Mouse (Mus musculus): ENCODE measurements around the gene Stub1.
"Not testable (repeated sequence)": the region's sequence is repeated elsewhere in the genome, so short reads cannot be mapped to it uniquely, and the experiment has no call there.

The Stub1 gene

DNA sequence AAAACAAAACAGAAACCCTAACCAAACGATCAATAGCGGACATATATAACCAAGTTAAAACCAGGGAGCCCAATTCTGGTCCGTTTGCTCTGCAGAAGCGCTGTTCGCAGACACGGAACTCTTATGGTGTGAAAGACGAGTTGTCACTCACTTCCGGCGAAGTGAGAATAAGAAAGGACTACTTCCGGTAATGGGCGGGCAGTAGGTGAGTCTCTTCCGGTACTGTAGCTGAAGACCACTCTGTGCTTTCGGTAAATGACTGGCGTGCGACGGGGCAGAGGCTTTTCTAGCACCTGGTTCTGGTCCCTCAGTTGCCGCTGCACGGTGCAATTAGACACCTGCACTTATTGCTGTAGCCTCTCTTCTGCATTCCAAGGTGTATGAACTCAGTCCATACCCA lies 9.8 kb downstream of the Stub1 start, which contains the start of gene Wdr24:
Wdr24 (plus strand) TSS at position 176 of the 400 bp plus-strand sequence.
- DNase-seq (ENCODE audit: low spot score) = peak; percentile 93

DNA sequence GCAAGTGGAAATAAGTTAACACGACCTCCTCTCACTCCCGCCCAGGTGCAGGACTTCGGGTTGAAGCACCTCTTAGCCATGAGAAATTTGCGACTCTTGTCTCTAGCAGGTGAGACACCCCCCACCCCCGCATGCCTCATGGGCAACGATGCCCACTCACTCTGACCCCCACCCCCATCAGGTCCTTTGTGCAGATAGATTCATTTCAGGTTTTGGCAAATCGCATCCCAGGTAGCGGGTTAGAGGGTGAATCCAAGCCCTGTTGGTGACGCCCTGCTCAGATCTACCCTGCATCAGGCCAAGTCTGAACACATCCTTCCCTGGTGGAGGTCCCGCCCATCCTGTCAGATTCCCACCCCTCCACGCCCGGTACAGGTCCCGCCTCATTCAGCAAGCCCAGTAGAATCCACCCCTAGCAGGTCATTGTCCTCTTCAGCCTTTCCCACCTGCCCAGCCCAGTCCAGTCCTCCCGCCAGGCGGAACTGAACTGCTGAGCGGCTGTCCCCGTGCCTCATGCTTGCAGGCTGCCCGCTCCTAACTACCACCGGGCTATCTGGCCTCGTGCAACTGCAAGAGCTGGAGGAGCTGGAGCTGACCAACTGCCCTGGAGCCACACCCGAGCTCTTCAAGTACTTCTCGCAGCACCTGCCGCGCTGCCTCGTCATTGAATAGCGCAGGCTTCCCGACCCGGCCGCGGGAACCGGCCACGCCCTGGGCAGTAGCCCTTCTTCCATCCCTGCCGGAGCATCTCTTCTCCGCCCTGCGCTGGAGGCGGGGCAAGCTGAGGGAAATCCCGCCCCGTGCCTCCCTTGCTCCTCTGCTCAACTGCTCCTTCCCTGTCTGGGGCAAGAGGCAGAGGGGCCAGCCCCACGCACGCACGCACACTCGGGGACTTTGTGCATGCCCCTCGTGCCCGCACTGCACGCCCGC lies 14.1 kb downstream of the Stub1 start:
- DNase-seq (ENCODE audit: low spot score) = no peak

DNA sequence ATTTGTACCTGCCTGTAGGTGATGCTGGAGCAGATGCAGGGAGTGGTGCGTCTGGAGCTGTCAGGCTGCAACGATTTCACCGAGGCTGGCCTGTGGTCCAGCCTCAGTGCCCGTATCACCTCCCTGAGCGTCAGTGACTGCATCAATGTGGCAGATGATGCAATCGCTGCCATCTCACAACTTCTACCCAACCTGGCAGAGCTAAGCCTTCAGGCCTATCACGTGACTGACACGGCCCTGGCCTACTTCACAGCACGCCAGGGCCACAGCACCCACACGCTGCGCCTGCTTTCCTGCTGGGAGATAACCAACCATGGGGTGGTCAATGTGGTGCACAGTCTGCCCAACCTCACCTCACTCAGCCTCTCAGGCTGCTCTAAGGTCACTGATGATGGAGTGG lies 15.5 kb downstream of the Stub1 start:
- no peak for DNase-seq (ENCODE audit: low spot score)

DNA sequence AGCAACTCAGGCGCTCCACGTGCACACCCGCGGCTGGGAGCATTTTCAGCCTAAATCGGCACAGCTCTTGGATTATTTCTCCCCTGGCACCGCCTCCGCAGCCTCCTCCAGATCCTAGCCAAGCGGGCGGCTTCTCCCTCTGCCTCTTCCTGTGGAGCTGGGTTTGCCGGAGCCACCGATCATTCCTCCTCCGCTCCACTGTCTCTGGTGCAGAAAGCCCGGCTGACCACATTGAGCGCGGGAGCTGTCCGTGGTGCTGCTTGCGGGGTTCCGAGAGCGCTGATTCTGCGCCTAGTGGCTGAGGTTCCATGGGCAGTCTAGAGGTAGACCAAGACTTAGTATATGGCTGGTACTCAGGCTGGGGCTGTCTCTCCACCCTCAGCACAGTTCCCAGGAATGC lies 19.7 kb downstream of the Stub1 start:
- peak; percentile 66 for DNase-seq (ENCODE audit: low spot score)

- no peak for DNase-seq (ENCODE audit: low spot score)
These were observed 22.3 kb downstream of the Stub1 start for GRCm38 (mm10) chr17:25810890-25811289.

- no peak for DNase-seq (ENCODE audit: low spot score)
These were observed 23.4 kb downstream of the Stub1 start for GRCm38 (mm10) chr17:25809606-25810340.

DNA sequence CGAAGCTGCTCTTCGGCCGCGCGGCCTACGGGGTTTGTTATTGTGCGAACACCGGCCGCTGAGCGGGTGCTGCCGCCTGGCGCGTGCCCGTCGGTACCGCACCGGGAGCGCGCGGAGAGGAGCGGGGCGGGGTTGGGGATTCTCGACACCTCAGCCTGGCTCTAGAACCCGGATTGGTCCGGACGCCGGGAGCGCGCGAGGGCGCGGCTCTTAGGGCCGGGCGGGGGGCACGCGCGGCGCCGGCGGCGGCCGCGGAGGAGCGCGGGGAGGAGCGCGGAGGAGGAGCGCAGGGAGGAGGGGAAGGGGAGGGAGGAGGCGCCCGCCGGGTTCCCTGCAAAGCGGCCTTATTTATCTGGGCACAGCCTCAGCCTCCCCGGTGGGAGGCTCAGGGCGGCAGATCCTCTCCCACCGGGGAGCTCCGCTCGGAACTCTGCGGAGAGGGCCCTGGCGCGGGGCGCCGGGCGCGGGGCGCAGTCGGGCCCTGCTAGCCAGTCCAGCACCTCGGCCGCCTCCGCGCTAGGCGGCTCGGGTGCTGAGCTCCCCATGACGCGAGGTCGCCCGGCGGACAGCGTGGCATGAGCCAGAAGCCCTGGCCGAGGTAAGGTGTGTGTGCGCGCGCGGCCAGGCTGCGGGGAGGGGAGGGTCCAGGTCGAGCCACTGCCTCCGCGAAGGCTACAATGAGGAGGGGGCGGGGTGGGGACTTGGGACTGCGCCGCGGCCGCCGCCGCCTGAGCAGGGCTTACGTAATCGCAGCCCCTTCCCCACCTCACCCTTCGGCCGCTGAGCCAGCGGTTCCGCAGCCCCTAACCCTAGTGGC lies 24.2 kb downstream of the Stub1 start, which contains the start of gene Fbxl16:
Fbxl16 (plus strand) TSS at position 297 of the 817 bp plus-strand sequence.
- no peak for DNase-seq (ENCODE audit: low spot score)

DNA sequence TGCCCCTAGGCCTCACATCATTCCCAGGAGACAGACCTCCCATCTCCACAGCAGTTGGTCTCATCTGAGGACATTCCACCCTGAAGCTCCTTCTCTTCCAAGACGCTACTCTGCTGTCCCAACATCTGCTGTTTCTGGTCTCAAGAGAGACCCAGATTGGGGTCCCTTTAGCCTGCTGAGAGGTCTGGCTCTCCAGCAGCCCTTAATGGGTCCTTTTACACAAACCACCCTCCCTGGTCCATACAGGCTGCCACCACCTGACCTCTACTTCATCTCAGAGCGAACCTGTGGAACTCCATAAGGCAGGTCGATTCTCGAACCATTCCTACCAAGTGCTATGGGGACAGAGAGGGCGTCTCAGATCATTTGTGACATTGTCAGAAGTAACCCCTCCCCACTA lies 25.2 kb downstream of the Stub1 start:
- no peak for DNase-seq (ENCODE audit: low spot score)

DNA sequence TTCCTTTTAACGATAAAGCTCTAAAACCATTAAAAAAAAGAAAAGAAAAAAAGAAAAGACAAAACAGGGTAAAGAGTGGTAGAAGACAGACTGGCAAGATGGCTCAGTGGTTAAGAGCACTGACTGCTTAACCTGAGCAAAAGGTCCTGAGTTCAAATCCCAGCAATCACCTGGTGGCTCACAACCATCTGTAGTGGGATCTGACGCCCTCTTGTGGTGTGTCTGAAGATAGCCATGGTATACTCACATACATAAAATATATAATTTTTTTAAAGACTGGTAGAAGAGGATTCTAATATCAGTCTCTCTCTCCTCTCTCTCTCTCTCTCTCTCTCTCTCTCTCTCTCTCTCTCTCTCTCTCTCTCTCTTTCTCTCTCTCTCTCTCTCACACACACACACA lies 25.8 kb downstream of the Stub1 start:
- not testable (repeated sequence) for DNase-seq (ENCODE audit: low spot score)

DNA sequence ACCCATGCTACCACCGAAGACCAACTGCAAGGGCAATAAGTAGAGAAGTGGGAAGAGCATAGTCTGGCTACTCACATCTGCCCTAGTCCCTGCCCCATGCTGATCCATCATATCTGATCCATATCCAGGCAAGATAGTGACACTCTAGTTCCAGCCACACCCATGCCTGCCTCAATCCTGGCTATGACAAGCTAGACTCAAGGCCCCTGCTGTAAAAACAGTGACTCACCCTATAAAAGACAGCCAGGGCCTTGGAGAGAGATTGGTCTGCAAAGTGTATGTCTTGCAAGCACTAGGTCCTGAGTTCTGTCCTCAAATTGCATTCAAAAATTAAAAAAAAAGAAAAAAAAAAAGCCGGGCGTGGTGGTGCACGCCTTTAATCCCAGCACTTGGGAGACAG lies 26.7 kb downstream of the Stub1 start:
- no peak for DNase-seq (ENCODE audit: low spot score)

DNA sequence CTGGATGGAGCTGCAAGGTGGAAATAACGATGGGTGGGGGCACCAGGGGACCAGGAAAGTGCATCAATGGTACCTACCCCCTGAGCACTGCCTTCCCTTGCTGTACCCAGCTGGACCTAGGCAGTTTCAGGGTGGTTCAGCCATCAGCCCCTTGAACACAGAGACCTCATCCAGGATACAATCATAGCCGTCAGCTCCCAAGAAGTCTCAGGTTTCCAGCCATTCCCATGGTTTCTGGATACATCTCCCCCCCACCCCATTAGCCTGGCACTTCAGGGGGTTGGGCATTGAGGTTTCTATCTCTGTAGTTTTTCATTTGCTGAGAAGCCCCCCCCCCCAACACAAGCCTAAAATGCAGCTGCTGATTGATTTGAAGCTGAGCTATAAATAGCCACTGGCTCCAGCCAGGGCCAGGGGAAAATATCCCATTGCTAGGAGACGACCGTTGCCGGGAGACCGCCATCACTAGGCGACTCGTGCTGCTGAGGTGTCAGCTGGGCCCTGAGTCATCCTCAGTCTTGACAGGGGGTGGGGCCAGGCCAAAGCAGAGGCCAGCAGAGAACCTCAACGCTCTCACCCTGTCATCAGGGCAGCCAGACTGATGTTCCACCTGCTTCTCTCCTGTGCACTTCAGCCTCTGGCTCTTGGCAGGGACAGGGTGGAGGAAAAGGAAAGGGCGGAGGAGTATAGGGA lies 30.2 kb downstream of the Stub1 start:
- no peak for DNase-seq (ENCODE audit: low spot score)

DNA sequence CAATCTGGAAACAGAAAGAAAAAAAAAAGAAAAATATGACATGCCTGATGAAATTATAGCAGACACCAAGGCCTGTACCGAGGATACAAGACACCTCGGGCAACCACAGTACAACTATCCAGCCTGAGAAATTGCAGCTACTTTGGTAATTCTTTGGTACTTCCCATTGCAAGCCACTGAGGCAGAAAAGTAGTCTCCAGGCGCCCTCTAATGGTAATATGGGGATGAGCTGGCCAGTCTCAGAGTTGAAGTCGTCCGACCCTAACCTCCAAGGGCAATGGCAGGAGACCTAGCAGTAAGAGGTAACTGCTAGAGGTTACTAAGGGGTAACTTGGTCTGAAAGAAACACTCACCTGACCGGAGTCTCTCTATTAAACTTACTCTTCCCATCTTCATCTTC lies 32.2 kb downstream of the Stub1 start:
- peak; percentile 88 for DNase-seq (ENCODE audit: low spot score)

GRCm38 (mm10) chr17:25796951-25797369 lies 36.2 kb downstream of the Stub1 start, which contains the start of gene Metrn:
Gene Metrn, minus strand, starts transcription at chr17:25797136.
- peak; percentile 78 for DNase-seq (ENCODE audit: low spot score)

- peak; percentile 32 for DNase-seq (ENCODE audit: low spot score)
These were observed 36.9 kb downstream of the Stub1 start for GRCm38 (mm10) chr17:25796211-25796771.

GRCm38 (mm10) chr17:25795609-25796092 lies 37.6 kb downstream of the Stub1 start, which contains the start of gene AC134908.4:
Gene AC134908.4, minus strand, starts transcription at chr17:25795659.
- peak; percentile 92 for DNase-seq (ENCODE audit: low spot score)

DNA sequence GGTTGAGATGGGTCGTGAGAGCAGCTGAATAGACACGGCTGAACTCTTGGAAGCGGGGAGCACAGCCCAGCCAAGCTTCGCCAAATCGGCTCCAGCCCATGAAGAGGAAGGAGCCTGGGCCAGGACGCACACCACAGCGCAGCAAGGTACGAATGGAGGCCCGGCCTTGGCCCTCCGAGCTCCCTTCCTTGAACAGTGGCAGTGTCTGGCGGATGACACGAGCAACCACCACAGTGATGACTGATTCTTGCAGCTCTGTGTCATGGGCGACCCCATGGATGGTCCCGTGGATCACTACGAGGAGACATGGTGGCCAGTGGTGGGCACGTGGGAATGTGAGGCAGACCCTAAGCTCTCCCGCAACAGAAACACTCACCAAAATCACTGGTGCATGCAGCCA lies 38.2 kb downstream of the Stub1 start:
- DNase-seq (ENCODE audit: low spot score) = no peak

GRCm38 (mm10) chr17:25794197-25794596 lies 39.0 kb downstream of the Stub1 start:
- DNase-seq (ENCODE audit: low spot score) = no peak

- DNase-seq (ENCODE audit: low spot score) = peak; percentile 80
These were observed 40.6 kb downstream of the Stub1 start, which contains the start of gene Fam173a for GRCm38 (mm10) chr17:25792615-25793014. Gene Fam173a, minus strand, starts transcription at chr17:25792901.

DNA sequence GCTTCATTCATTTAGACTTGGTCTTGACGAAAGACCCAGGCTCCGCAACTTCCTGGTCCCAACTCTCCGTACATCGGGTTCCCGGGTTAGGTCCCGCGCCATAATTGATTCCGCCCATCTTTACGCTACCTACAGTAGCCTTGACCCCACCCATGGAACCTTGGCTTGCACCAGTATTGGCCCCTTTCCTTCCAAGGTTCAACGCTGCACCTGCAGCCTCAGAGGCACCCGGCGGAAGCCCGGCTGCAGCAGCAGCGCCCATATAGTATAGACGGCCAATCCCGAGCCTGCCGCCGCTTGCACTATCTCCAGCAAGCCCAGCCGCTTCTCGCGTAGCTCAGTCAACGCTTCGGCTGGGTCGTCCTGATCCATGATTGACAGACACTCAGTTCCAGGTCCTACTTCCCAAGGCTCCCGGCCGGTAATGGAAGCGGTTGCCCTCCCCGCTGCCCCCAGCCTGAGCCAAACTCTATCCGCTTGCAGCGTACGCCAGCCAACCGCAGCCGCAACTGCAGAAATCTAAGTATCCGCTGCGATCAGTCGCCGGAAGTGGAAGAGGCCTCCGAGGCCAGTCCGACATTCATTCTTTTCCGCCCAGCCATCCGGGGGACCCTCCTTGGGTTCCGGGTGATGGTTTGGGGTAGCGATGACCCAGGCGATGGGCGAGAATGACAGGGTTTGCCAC lies 41.2 kb downstream of the Stub1 start:
- peak; percentile 89 for DNase-seq (ENCODE audit: low spot score)

DNA sequence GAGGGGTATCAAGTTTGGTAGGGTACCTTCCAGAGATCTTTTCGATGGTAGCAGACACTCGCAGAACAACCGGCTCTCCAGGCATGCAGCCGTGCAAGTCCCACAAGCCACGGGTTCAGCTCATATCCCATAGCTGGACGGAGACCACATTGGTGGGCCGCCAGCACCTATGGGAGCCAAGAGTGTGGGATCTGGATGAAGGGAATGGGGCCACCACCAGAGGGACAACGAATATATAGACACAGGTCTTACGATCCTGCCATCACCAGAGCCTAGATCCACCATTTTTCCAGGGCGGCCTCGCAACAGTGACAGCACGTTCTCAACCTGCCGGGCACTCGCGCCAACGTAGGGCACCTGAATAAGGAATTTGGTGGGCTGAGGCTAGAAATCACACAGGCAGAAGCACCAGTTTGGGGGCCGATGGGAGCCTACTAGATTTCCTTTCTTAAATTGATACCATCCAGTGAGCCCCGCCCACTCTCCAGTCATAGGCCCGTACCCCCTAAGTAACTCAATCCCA lies 41.8 kb downstream of the Stub1 start:
- DNase-seq (ENCODE audit: low spot score) = no peak
